Mouse (Mus musculus) urinary bladder, postnatal 10 days (tissue): ENCODE results near the gene Sh3bgrl3.
"Not testable (repeated sequence)": the region's sequence is repeated elsewhere in the genome, so short reads cannot be mapped to it uniquely, and the experiment has no call there.

Experiments
- DNase-seq: peaks from one replicate; pipeline ENCODE4 v3.0.0; 2022; ENCODE audit warnings: low spot score

Gene Sh3bgrl3

DNA sequence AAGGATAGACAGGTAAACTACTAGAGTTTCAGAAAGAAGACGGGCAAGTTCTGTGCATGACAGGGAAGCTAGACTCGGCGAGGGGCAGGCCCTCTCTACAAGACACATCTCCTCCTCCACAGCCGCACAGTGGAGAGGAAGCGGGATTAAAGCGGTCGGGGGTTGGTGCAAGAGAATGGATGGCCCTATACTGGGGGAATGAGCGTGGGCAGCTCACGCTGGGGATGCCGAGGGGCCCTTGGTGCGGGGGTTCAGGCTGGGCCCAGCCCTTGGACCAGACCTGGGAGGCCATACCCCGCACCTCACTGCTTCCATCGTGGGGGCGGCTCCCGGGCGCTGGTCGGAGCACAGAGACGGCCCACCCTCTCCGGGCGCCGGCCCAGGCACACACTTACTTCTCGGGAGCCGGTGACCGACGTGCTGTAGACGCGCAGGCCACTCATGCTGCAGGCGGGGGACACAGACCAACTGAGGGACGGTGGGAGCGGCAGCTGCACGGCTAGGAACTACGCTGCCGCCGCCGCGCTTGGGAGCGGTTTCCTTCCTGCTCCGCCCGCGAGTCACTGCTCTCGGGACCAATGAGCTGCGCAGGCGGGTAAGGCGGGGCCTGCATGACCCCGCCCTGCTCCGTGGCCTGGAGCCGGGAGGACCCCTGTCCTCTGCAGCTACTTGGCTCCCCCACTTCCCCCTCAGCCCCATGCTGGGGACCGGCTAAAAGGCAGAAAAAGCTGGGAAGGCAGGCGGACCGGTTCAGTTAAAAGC, at the start of gene Sh3bgrl3:
Sh3bgrl3 (minus strand) TSS at position 569 of the 762 bp plus-strand sequence.
- peak; percentile 50 for DNase-seq

GRCm38 (mm10) chr4:134172391-134172790, 43.8 kb upstream of the Sh3bgrl3 start:
- DNase-seq: no peak

DNA sequence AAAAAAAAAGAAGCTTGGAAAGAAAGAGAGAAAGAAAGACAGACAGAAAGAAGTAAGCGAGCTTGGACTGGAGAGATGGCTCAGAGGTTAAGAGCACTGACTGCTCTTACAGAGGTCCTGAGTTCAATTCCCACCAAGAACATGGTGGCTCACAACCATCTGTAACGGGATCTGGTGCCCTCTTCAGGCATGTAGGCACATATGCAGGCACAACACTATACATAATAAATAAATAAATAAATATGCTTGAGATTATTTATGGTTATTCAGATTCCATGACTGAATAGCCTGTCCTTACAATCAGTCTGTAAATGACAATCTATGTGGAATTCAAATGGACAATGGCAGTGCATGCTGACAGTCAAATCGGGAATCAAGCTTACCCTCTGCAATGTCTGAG, 38.3 kb upstream of the Sh3bgrl3 start:
- no peak for DNase-seq

DNA sequence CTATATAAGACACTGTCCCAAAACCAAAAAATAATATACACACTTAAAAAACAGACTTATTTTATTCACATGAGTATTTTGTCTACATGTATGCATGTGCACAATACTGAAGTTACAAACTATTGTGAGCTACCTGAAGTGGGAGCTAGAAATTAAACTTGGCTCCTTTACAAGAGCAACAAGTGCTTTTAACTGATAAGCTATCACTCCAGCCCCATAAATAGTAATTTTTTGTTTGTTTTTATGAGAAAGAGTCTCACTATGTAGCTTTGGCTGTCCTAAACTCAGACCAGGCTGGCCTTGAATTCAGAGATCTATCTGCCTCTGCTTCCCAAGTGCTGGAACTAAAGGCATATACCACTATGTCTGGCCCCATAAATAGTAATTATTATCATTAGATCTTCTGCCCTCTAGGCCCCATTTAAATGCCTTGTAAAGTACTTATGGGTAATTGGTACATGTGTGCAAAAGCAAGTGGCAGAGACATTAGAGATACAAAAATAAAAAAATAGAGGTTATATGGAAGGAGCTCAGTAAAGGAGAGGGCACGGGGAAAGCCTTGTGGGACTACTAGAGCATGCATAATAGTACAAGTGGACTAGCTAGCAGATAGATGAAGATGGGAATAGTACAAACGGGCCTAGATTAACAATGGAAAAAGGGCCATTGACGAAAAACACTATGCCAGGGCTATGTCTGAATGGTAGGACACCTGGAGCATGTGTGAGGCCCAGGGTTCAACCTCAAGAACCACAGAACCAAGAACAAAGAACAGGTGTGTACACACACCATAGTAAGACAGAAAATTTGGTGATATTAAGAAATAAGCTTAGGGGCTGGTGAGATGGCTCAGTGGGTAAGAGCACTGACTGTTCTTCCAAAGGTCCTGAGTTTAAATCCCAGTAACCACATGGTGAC, 37.2 kb upstream of the Sh3bgrl3 start:
- DNase-seq: no peak

- no peak for DNase-seq
Observed at GRCm38 (mm10) chr4:134165024-134165423, 36.4 kb upstream of the Sh3bgrl3 start.

GRCm38 (mm10) chr4:134164591-134164990, 36.0 kb upstream of the Sh3bgrl3 start:
- DNase-seq: no peak

- DNase-seq: not testable (repeated sequence)
Observed at GRCm38 (mm10) chr4:134160071-134160470, 31.5 kb upstream of the Sh3bgrl3 start.

DNA sequence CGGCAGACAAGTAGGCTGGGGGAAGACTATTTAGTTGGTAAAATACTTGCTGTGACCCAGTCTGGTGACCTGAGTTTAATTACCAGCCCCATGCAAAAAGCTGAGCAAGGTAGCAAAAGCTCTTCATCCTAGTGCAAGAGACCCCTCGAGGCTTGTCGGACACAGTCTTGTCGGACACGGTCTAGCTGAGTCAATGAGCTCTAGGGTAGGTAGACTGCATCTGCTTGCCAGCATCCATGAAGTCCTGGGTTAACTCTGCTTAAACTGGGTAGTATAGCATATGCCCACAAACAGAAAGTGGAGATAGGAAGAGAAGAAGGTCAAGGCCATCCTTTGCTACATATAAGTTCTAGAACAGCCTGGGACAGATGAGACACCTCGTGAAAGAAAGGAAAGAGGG, 30.2 kb upstream of the Sh3bgrl3 start:
- DNase-seq: no peak

DNA sequence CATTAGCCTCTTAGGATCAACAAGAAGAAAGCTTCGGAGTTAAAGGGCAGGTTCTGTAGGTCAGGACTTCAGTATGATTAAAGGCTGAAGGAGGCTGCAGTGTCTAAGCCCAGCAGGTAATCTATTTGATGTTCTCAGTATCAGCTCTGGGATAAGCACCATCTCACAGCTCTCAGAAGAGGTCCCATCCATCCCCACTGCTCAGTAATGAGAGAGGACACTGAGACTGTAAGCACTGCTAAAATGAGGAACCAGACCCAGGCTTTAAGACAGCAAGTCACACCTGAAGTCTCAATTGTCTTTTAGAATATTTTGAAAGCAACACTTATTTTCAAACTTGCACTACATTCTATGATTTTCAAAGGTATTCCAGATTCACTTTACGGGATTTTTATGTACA, 29.0 kb upstream of the Sh3bgrl3 start:
- no peak for DNase-seq

- no peak for DNase-seq
Observed at GRCm38 (mm10) chr4:134156744-134157143, 28.2 kb upstream of the Sh3bgrl3 start.

- DNase-seq: no peak
Observed at GRCm38 (mm10) chr4:134155961-134156465, 27.4 kb upstream of the Sh3bgrl3 start.

DNA sequence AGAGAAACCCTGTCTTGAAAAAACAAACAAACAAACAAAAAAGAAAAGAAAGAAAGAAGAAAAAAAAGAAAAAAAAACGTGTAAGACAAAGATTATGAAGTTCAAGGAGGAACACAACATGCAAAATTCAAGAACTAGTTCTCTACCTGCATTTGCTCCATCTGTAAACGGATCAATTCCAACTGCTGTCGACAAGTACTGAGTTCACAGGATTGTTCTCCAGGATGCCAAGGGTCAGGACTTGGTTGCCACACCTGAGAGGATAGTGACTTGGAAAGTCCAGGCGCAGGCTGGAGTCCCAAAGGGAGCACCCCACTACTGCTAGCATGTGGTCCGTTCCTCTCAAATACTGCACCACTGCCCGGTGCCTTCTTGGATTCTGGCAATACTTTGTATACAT, 26.9 kb upstream of the Sh3bgrl3 start:
- no peak for DNase-seq

DNA sequence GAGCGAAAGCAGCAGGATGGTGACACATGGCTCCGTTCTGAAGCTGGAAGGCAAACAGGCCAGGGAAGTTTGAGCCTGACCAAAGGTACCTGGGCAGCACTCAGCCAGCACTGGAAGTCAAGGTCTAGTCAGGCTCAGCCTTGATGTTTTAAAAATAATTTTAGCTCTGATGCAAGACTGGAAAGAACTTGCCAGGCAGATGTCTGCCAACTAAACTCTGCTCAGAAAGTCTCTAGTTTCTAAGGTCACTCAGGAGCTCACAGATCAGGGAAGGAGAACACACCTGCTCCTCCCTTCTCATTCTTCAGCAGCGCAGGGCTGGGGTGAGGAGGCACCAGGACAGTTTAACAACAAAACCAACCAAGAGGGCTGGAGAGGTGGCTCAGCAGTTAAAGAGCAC, 25.8 kb upstream of the Sh3bgrl3 start:
- no peak for DNase-seq

DNA sequence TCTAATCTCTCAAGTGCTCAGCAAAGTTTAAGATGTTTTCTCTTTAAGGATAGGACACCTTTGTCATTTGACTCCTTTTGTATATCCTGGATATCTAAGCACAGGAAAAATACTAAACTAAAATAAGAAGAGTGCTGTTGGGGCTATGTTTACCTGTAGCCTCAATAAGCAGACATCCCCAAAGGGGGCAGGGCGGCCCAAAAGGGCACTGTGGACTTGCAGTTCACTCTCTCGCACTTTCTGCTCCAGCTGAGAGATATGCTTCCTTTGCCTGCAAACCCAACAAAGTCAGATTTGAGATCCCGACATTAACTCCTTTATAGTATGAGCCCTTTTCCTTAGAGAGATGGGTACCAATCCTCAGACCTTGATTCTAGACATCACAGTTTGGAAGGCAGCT, 25.1 kb upstream of the Sh3bgrl3 start:
- DNase-seq: no peak

- no peak for DNase-seq
Observed at GRCm38 (mm10) chr4:134152112-134152511, 23.5 kb upstream of the Sh3bgrl3 start.

- no peak for DNase-seq
Observed at GRCm38 (mm10) chr4:134149389-134149788, 20.8 kb upstream of the Sh3bgrl3 start.

- DNase-seq: not testable (repeated sequence)
Observed at GRCm38 (mm10) chr4:134144297-134144696, 15.7 kb upstream of the Sh3bgrl3 start.

DNA sequence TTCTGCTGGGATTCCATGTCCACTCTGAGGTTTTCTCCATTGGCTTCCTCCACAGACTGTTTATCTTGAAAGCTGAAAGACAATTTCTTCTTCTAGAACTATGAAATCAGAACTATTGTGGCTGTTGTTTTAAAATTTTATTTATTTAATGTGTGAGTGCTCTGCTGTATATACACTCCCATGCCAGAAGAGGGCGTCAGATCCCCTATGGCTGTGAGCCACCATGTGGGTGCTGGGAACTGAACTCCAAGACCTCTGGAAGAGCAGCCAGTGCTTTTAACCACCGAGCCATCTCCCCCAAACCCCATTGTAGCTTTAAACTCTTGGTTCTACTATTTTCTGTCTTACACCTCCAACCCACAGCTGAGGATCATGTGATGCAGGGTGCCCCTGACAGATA, 10.3 kb upstream of the Sh3bgrl3 start:
- DNase-seq: no peak

- no peak for DNase-seq
Observed at GRCm38 (mm10) chr4:134136280-134136926, 7.8 kb upstream of the Sh3bgrl3 start.

- no peak for DNase-seq
Observed at GRCm38 (mm10) chr4:134132519-134133095, 4.0 kb upstream of the Sh3bgrl3 start.

DNA sequence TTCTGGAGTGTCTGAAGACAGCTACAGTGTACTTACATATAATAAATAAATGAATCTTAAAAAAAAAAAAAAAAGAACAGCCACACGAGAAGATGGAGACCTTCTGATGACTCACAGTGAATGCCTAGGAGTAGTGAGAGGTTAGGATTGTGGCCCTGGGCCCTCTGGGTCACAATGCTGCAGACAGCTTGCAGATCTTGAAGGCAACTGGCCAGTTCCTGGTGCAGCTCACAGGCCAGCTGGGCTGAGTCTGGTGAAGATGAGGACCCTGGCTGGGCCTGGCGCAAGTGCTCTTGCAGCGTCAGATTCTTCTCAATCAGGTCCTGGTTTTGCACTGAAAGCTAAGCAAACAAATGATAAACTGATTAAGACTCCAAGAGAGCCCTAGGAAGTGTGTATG, 3.5 kb upstream of the Sh3bgrl3 start:
- DNase-seq: no peak

DNA sequence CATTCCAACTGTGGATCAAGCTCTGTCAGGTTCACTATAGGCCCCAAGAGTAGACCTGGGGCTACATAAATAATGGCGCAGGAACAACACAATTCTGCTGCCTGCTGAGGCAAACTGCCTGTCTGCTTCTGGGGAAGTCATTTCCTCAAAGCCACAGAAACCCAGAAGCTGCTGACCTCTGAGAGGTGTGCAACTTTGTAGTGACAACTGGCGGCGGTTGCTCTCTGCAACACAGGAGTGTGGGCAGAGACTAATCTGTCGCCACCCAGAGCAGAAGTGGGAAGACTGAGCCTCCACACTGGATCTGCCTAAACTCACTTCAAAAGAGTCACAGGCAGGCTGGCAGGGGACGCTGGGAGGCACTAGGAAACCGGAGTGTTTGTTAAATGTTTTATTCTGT, 893 bp upstream of the Sh3bgrl3 start:
- no peak for DNase-seq
